Mouse (Mus musculus) adrenal gland, postnatal 10 days (tissue): Measurements from ENCODE around the gene Tnfsf13b. TPM values are rescaled to one million over a fixed set of nuclear protein-coding genes. Genes with fewer than 3 reads are reported as not detected.

Source experiments
- DNase-seq: peaks from one replicate; pipeline ENCODE4 v3.0.0; 2021; ENCODE audit warnings: mixed read lengths
- long read RNA-seq, 2 experiments: library from polyadenylated mRNA; stranded (forward); transcript quantifications; one replicate each; pipeline ENCODE4 v2.0.0; 2021
- total RNA-seq, 2 experiments: library from RNA; stranded (reverse); gene quantifications; 2 replicates each; pipeline ENCODE4 v1.2.3; 2021

Gene Tnfsf13b
- total RNA-seq: 1 to 10 TPM; 2.3 to 4.5 TPM
- long read RNA-seq, experiment 1, full-length matches to known transcripts: 2 of 2 reads
- long read RNA-seq, experiment 1, partial matches to known transcripts: 0 of 2 reads
- long read RNA-seq, experiment 1, other reads (novel, unspliced or antisense): 0 of 2 reads
- long read RNA-seq, experiment 2, partial matches to known transcripts: 0 of 2 reads
- long read RNA-seq, experiment 2, other reads (novel, unspliced or antisense): 1 of 2 reads

DNA sequence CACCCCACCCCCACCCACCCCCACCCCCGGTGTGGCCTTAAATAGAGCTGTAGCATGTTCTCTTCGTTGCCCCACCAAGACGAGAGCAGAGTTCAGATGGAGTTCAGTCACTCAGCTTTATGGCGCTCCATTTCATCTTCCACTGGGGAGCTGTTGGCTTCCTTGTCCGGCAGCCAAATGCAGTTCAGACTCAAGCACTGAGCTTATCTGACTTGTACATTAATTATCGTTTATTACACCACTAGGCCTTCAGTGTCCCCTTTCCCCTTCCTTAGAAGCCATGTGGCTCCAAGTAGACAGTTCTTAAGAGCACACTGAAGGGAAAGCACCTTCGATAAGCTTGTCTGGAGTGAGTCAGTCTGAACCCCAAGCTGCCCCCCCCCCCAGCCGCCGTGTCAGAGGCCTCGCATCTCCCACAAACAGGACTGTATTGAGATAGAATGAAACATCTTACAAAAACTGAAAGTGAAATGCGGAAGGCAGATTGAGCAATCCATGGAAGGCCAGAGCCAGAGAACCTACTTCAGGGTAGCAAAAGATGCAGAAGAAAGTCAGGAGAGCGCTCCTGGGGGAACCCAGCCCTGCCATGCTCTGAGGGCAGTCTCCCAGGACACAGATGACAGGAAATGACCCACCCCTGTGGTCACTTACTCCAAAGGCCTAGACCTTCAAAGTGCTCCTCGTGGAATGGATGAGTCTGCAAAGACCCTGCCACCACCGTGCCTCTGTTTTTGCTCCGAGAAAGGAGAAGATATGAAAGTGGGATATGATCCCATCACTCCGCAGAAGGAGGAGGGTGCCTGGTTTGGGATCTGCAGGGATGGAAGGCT, at the start of gene Tnfsf13b:
TSS of gene Tnfsf13b (plus strand) at position 312 of the 830 bp plus-strand sequence.
- DNase-seq: peak; percentile 16

DNA sequence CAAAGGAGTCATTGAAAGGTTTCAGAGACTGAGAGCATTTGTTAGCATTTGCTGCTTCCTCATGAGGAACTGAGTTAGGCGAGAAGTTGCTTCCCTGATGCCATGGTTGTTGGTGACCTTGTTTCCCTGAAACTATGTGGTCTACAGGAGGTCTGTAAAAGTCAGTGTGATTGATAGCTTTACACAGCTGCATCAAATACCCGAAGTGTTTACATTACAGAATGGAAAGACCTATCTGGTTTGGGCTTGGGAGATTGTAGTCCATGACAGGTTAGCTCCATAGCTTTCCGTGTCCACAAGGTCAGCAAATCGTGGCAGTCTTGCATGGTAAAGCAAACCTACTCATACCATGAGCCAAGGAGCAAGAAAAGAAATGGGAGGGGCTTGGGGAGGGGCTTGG, 47.9 kb upstream of the Tnfsf13b start:
- no peak for DNase-seq

DNA sequence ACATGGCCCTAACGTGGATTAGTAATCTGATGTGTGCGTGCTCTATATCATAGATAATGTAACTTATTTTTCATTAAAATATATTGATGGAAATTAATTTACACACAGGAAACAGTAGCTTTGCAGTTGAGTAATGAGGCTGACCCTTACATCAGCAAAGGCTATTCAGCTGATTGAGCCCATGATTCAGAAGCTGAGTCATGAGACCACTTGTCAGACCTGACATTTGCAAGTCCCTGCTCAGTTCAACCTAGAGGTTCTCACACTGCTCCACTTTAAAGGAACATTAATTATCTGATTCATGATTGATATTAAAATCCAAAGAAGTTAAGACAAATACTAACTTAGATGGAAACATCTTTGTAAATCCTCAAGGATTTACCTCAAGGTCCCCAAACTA, 46.3 kb upstream of the Tnfsf13b start:
- peak; percentile 7 for DNase-seq

DNA sequence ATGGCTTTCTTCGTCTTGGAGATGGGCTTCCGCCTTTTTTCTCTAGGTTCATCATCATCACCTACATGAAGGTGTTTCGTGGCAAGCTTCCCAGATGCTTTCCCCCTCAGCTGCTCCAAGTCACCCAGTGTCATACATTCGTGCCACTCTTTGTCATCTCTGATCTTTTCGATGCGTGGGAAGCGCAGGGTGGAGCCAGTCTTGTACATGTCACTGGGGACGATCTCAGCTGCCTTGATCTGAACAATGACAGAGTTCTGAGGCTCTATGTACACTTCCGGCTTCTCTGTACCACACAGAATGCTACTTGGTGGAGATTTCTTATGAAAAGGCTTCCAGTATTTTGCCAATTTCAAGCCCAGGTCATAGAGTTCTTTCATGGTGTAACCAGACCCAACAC, 34.4 kb upstream of the Tnfsf13b start:
- DNase-seq: no peak

DNA sequence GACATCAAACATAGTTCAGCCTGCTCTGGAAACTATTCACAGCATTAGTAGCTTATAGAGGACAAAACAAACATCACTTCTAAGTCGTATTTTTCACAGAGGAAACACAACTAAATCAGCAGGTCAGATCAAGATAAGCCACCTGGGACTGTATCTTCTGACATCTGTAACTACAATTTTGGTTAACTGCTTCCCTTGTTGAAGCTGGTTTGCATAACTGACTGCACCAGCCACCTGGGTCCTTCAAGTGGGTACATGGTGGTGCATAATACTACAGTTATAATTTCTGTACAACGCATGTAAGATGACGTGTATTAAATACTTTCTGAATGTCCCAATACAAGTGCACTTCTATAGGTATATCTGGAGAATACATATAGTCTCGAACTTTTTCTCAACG, 31.0 kb upstream of the Tnfsf13b start:
- DNase-seq: no peak

DNA sequence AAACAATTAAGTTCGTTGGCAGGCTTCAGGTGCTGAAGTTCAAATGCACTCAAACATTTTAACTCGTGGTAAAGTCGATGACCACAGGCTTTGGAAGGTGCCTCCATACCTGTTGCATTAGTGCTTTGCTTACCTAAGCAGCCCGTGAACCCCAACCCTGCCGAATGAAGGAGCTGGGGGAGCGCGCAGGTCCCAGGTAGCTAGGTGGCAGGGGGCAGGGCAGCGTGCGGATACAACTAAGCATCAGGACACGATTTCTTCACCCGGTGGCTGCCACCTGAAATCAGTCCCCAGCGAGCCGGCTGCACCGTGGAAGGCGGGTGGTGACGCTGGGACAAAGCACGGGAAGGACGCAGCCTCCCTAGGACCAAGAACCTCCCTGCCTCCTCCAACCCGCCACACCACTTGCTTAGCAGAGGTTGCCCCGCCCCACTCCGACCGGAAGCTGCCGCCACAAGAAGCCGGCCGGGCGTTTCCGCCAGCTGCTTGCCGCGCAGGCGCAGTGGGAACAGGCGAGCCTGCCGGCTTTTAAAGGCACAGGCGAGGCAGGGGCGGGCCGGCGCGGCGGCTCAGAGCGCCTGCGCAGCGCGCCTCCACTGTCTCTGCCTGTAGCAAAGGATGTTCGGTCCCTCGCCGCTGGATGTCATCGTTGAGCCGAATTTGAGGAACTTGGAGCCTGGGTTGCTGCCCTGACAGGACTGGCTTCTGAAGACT, 30.2 kb upstream of the Tnfsf13b start:
- DNase-seq: peak; percentile 99

DNA sequence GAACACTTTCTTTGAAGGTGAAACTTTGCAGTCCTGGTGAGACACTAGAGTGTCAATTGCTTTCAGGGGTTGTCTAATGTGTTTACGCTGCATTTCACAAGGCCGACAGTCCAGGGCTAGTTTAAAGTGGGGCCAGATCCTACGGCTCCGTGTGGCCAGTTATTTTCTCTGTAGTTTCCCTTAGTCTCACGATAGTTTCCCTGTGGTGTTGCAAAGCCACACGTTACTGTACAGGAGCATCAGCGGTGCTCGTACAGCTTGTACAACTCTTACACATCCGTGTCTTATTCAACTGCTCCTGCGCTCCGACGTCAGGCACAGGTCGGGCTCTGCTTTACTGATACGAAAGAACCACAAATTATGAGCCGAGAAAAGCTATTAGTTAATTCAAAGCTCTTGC, 29.3 kb upstream of the Tnfsf13b start:
- peak; percentile 13 for DNase-seq

DNA sequence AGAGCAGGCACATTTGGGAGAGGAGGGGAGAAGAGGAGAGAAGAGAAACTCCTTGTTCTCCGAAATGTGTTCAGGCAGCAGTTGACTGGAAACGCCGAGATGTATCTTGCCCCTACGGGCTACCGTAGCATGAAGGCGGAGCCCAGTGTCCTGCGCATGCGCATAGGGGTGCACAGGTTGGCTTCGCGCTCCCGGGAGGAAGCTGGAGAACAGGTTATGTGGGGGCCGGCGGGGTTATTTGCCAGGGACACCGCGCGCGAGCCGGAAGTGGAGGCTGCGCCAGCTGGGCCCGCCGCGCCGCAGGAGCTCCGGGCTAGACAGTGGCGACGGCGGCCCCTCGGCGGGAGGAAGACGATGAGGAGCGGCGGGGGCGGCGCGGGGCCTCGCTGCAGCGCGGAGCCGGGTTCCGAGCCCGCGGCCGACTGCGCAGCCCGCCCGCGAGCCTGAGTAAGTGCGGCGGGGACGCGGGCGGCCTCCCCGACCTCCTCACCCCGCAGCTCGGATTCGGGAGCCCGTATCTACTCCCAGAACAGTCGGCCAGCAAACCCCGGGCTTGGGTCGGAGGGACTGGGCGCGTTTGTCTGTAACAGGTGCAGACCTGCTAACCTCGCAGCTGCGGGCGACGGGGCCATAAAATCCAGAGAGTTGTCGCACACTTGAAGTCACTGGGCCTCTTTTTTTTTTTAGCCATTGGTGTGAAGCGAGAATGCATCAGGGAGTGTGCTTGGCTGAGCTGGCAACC, 28.5 kb upstream of the Tnfsf13b start, which contains the start of the genes Lig4 and Abhd13:
TSS of gene Lig4 (minus strand) at position 114 of the 742 bp plus-strand sequence.
TSS of gene Abhd13 (plus strand) at position 135 of the 742 bp plus-strand sequence.
- peak; percentile 99 for DNase-seq

DNA sequence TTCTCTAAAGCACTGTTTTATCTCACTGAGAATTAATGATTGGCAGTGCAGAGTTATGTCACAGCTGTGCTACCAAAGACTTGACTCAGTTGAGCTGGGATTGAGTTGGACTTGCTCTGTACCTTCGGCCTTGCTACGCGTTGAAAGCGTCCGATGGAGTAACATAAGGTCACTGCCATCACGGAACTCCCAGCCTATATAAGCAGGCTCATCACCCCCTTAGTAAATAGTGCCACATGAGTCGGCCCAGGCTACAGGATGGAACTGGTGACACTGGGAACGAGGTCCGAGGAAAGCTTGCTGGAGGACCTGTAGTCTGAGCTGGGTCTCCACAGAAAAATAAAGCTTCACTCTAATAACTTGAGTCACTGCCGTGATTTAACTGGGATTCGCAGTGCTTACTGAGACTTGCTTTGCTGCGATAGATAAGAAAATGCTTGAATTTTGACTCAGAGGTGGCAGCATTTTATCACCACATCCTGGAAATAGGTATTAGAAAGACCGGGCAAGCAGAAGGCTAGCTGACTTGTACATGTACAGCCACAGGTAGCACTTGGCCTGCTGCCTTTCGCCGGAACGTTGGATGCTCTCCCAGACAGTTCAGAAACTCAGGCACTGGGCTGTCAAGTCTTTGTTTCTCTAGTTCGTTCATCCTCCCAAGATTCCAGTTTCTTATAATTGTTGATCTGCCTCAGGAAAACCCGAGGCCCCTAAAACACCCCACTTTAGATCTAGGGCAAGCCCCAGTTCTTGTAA, 27.6 kb upstream of the Tnfsf13b start:
- DNase-seq: peak; percentile 10

DNA sequence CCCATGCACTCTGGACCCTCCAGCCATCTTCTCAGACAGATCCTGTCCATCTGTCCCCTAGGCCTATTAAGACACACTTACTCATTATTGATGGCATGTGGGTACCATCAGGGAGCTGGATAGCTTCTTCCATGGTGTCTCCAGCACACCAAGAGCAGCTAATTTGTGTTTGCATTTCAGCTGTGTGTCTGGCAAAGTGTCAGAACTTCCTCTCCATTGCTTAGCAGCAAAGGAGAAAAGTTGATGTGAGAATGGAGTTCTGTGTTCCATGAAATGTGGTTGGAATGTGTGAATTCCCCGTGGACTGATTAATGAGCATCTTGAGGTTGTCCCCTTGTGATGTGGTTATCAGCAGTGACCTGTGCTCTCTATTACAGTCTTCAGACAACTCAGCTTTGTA, 26.5 kb upstream of the Tnfsf13b start:
- DNase-seq: no peak

DNA sequence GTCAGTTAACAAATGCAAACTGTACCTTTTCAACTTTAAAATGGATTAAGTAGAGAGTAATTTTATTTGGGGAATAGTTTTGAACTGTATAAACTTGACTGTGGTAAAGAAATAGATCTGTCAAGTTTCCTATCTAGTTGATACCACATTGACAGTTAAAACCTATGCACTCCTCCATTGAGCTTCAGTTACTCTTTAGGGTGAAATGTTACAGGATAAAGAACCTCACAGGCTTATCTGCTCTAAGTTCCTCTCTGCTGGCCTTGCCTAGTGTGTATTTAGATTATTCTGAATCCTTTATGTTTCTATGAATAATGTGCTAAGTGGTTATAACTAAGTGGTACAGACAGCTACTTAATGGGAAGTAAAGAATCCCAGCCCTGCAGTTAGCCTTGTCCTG, 26.1 kb upstream of the Tnfsf13b start:
- DNase-seq: no peak

DNA sequence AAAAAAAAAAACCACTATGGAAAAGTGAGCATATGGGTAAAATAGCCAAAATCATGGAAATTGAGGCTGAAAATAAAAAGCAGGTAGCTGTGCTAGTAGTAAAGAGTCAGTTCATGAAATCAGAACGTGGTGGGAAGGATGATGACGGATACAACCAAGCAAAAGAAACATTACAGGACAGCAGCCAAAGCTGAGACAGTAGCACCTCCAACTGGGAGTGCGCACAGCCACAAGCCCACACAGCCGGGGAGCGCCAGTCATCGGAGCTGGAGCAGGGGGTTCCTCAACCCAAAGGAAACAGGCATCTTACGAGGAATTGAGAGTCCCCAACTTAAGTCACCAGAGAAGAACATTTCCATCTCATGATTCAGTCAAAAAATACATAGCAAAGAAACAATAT, 2.2 kb upstream of the Tnfsf13b start:
- DNase-seq: no peak

DNA sequence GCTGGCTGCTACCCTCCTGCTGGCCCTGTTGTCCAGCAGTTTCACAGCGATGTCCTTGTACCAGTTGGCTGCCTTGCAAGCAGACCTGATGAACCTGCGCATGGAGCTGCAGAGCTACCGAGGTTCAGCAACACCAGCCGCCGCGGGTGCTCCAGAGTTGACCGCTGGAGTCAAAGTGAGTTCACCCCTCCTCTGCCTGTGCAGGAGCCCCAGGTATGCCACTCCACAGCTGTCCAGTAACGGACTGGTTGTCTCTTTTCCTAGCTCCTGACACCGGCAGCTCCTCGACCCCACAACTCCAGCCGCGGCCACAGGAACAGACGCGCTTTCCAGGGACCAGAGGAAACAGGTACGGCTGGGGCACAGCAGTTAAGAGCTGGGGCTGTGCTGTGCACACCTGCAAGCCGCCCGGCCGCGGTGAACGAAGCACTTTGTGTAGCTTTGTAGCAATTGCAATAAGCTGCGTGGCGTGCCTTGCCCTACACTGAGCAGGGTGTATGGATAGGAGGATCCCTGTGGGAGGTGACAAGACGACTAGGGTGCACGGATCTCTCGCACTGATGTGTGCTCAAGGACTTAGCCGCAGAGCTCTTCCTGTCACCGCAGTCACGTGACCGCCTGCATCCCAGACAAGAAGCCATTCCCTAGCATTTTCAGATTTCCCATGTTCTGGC, 856 bp downstream of the Tnfsf13b start:
- peak; percentile 55 for DNase-seq

DNA sequence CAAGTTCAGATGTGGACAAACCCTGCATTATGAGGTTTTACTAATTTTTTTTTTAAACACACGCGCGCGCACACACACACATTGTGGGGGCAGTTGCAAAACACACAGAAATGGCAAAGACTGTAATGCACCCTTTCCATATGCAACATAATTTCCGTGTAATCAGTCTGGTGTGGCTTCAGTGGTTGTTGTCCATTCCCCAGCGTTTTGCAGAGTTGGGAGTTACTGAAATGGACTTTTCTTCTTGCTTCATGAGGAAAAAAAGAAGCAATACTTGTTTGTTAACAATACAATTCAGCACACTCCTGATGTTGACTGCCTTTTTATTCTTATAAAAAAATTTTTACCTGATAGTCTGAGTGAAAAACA, 1.4 kb downstream of the Tnfsf13b start:
- DNase-seq: no peak

DNA sequence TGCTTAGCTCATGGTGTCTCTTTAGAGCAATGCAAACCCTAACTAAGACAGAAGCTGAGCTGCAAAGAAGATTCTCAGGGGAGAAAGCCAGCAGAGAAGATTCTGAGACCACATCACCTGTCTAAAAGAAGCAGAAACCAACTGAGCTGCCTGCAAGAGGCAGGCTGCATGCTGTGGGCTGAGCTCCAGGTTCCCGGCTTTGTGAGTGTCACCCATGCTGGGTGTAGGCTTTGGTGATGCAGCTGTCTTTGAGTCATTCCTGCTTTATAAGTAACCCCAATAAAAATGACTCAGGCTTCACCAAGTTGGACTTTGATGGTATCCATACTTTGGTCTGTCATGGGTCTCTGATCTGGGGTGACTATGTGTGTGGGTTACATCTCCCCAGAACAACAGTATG, 10.0 kb downstream of the Tnfsf13b start:
- no peak for DNase-seq

DNA sequence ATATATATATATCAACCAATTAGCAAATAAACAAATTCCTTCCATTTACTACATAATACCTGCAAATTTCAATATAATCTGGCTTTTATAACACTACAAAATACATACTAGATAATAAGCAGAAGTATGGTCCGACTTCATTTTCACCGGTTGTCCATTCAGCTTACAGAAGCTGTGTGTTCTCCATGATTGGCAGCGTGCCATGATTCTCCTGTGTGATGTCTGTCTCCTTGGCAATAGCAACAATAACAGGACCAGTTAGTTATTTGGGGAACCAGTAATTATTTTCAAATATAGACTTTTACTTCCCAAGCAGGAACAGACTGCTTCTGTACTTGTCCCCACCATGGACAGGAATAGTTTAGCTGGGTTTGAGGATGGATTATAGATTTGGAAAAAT, 11.0 kb downstream of the Tnfsf13b start:
- DNase-seq: peak; percentile 14

DNA sequence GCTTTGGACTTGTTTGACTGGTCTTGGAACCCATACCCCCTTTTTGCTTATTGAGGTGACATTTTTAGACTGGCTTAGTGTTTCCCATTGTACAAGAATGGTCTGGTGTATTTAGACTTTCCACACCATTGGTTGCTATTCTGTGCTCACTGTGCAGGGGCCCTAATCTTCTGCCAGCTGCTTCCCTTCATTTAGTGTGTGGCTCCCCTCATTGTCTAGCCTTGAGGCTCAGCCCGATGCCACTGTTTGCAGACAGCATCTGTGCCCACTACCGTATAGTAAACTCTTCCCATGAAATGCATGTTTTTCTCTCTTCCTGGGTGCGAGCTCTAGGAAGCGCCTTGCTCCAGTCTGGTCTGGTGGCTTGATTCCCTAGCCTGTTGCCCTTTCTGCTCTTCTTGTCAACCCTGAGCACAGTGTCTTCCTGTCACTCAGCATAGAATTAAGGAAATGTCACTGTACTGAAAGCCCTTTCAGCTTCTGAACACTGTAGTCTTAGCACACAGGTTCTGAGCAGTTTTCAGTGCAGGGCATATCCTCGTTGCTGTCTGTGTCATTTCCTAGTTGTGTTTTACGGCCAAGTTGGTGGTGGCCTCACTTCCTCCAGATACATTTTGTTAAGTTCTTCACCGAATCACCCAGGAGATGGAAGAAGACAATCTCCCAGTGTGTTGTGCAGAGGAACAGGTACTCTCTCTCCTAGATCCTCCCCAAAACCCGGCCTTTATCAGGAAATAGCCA, 24.2 kb downstream of the Tnfsf13b start:
- DNase-seq: no peak

DNA sequence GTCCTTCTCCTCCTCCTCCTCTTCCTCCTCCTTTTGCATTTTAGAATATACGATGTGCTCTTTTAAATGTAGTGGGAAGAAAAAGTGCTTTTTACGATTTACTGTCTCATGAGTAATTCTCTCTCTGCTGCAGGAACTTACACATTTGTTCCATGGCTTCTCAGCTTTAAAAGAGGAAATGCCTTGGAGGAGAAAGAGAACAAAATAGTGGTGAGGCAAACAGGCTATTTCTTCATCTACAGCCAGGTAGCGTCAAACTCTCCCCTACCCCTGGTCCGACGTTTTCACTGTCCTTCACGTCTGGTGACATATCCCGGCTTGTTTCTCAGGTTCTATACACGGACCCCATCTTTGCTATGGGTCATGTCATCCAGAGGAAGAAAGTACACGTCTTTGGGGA, 24.9 kb downstream of the Tnfsf13b start:
- DNase-seq: no peak

DNA sequence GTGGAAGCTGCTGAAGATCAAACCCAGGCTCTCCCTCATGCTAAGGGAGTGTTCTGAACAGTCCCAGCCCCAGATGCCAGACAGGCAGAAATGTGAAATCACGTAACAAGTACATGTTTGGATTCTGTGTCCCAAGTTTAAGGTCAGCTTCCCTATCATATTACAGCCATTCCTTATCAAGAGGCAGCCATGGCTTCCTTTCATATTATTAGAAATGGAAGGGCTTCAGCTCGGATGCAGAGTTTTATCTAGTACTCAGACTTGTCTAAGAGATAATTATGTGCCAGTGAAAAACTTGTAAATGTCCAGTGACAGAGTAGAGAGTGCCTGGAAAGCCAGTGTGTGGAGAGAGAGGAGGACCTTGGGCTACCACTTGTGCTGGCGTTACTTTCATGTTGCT, 34.6 kb downstream of the Tnfsf13b start:
- DNase-seq: no peak

DNA sequence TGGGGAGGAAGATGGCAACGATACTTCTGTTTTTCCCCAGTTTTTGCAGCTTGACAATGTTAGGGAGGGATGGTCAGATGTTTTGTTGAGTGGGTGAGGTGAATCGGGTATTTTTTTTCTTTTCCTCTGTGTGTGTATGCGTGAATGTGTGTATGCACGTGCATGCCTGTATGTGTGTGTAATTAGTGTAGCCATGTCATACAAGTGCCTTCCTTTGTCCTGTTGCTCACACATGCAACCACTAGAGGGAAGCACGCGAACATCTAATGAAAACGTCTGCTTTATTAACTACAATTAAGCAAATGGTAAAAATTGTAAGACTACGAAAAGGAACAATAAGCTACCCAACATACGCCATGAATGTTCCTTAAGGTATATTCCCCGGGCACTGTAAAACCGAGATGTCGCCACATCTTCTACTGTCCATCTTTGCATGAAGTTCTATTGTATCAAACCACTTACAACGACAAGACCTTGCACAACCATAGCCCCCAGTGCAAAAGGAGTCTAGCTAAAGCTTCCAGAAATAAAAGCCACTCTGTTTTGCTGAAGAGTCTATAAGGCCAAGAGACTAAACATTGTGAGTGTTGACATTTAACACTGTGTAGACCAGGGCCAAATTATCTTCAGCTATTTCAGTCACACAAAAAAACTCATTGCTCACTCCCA, 37.7 kb downstream of the Tnfsf13b start:
- DNase-seq: peak; percentile 35
